Mouse (Mus musculus) lung, postnatal 0 days (tissue): ENCODE measurements at regions not wholly inside any gene's neighbourhood (a gene's known extent, or its start where the extent isn't known, plus 50 kb on each side); places are given as distances from the start of the nearest gene placed in this dataset.

Experiments
- CTCF ChIP-seq: IDR thresholded peaks from 2 replicates; pipeline ENCODE4 v1.5.1; 2016; ENCODE audit warnings: antibody characterized with exemption, mild to moderate bottlenecking
- EP300 ChIP-seq: IDR thresholded peaks from 2 replicates; pipeline ENCODE4 v1.6.1; 2016; ENCODE audit warnings: antibody characterized with exemption, mild to moderate bottlenecking, control low read depth

DNA sequence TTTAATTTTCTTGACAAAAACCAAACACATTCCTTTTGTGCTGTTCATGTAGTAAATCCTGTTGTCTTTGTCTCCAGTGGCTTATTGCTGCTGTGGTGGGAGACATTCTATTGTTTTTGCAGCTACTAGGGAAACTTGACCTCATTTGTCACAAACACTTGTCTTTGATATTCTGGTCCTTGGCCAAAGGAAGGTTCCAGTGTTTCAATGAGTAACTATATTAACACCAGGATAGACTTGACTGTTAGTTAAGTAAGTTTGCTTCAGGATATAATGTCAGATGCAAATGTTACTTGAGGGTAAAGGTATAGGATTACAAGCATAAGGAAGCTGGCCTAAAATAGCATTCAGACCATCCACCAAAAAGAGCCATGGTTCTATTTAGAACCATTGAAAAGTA lies 123.7 kb downstream of the Fam174a start:
- TF ChIP-seq EP300, result no peak
- no peak for TF ChIP-seq CTCF
